29 mouse cellular contexts compared by ENCODE assay signal in the genomic region with DNA sequence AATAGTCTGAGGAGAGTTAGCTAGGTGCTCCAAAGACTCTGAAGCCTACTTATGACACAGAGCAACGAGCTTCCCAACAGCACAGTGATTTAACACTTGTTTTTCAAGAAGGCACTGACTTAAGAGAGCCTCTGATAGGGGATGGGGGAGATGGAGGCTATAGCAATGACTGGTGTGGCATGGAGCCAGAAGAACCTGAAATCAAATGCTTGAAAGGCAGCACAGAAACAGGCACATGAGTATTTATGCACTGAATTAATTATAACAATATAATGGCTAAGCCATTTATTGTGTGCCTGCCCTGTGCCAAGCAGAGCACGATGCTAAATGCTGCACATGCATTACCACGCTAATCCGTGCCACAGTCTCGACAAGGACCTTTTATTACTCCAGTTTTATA.
A peak's percentile ranks its signal among the peaks of the same experiment; 100 is the strongest.
DNase-seq lines count a peak whose midpoint lies in the region; ATAC-seq and TF ChIP-seq lines count a peak whose summit lies in the region.
"Had no signal": no experiment of that assay in that cellular context is flagged by ENCODE, and none has a peak within 500 bp of the region (broad histone marks: within the 10 kb centered on the region; RNA-seq: fewer than 3 reads in every experiment).

No protein-coding gene starts in this region.

- H3K4me1 ChIP-seq in forebrain, embryonic 13.5 days, result peaks cover 9% of the 10 kb centered on the region
- no peaks in the 10 kb centered on the region for H3K4me1 ChIP-seq in forebrain, postnatal 0 days (ENCODE audit: insufficient read depth)
- no peaks in the 10 kb centered on the region for H3K4me1 ChIP-seq in hindbrain, embryonic 14.5 days (replicated peaks; ENCODE audit: control insufficient read depth, insufficient read depth, low read length)
- H3K4me1 ChIP-seq in hindbrain, embryonic 13.5 days (replicated peaks), result peaks cover 6% of the 10 kb centered on the region
- 0 out of 2 replicates have a peak, but pooled peaks cover 4% of the 10 kb centered on the region for H3K4me1 ChIP-seq in midbrain, embryonic 14.5 days (ENCODE audit: control insufficient read depth, insufficient read depth, low read length)
- no peaks in the 10 kb centered on the region for H3K4me1 ChIP-seq in midbrain, embryonic 11.5 days (ENCODE audit: control insufficient read depth, insufficient read depth, low read length)
- H3K4me1 ChIP-seq in kidney, adult 2 months (ENCODE audit: control insufficient read depth, insufficient read depth, low read length), result no peaks in the 10 kb centered on the region
- H3K4me1 ChIP-seq: embryonic facial prominence, embryonic 13.5 days had no signal

- no peak overlapping the region for H3K27ac ChIP-seq in forebrain, embryonic 13.5 days
- no peak overlapping the region for H3K27ac ChIP-seq in forebrain, postnatal 0 days (ENCODE audit: low read depth, low read length)
- H3K27ac ChIP-seq in hindbrain, embryonic 14.5 days, result no peak overlapping the region
- no peak overlapping the region for H3K27ac ChIP-seq in hindbrain, embryonic 13.5 days
- H3K27ac ChIP-seq in midbrain, embryonic 14.5 days (replicated peaks; ENCODE audit: low read depth, low read length), result no peak overlapping the region
- H3K27ac ChIP-seq in midbrain, embryonic 11.5 days (ENCODE audit: low read depth, low read length), result no peak overlapping the region
- H3K27ac ChIP-seq in kidney, adult 2 months (ENCODE audit: insufficient read depth, low read depth, low read length), result no peak overlapping the region
- H3K27ac ChIP-seq: embryonic facial prominence, embryonic 13.5 days; layer of hippocampus, adult 2 months; liver, embryonic 14.5 days; macrophage; stomach, postnatal 0 days had no signal

- ATAC-seq in forebrain, embryonic 13.5 days, result peak; percentile 53
- no peak for ATAC-seq in forebrain, postnatal 0 days
- peak; percentile 34; the same call in 1 of the 2 replicates for ATAC-seq in hindbrain, embryonic 14.5 days (ENCODE audit: low FRiP score)
- no peak for ATAC-seq in hindbrain, embryonic 13.5 days (ENCODE audit: low FRiP score)
- peak; percentile 74 for ATAC-seq in midbrain, embryonic 14.5 days (ENCODE audit: low FRiP score, low TSS enrichment)
- no peak for ATAC-seq in midbrain, embryonic 11.5 days (ENCODE audit: low FRiP score)
- ATAC-seq: hindbrain, embryonic 16.5 days had no signal

- no peak for TF ChIP-seq CTCF in forebrain, postnatal 0 days (IDR thresholded peaks at IDR 0.05; ENCODE audit: low read depth)
- no peak for TF ChIP-seq CTCF in kidney, adult 2 months (conservative IDR thresholded peaks at IDR 0.05; ENCODE audit: insufficient read depth, insufficient read length, low read depth, low read length)

- WGBS in forebrain, embryonic 13.5 days, result 27% methylated on average over 5 of the region's 5 CpGs
- 12% methylated on average over 5 of the region's 5 CpGs for WGBS in forebrain, postnatal 0 days
- 43% methylated on average over 5 of the region's 5 CpGs for WGBS in hindbrain, embryonic 14.5 days
- WGBS in hindbrain, embryonic 13.5 days, result 52% methylated on average over 5 of the region's 5 CpGs
- 23% methylated on average over 5 of the region's 5 CpGs for WGBS in midbrain, embryonic 14.5 days
- 64% methylated on average over 5 of the region's 5 CpGs for WGBS in midbrain, embryonic 11.5 days
- 27% methylated on average over 5 of the region's 5 CpGs for WGBS in kidney, adult 2 months

- H3K27me3 ChIP-seq in forebrain, embryonic 13.5 days, result no peaks in the 10 kb centered on the region
- H3K27me3 ChIP-seq in forebrain, postnatal 0 days (ENCODE audit: insufficient read depth, low read length), result no peaks in the 10 kb centered on the region
- no peaks in the 10 kb centered on the region for H3K27me3 ChIP-seq in hindbrain, embryonic 14.5 days (ENCODE audit: control insufficient read depth, insufficient read depth, low read length)
- no peaks in the 10 kb centered on the region for H3K27me3 ChIP-seq in hindbrain, embryonic 13.5 days
- H3K27me3 ChIP-seq in midbrain, embryonic 14.5 days (ENCODE audit: control insufficient read depth, insufficient read depth, low read length), result no peaks in the 10 kb centered on the region
- H3K27me3 ChIP-seq in midbrain, embryonic 11.5 days (ENCODE audit: control insufficient read depth, insufficient read depth, low read length), result no peaks in the 10 kb centered on the region
- no peaks in the 10 kb centered on the region for H3K27me3 ChIP-seq in kidney, adult 2 months (replicated peaks; ENCODE audit: control insufficient read depth, insufficient read depth, low read length)
- H3K27me3 ChIP-seq: embryonic facial prominence, embryonic 13.5 days had no signal

- no peak overlapping the region for H3K4me2 ChIP-seq in forebrain, embryonic 13.5 days
- no peak overlapping the region for H3K4me2 ChIP-seq in forebrain, postnatal 0 days (ENCODE audit: low read depth)
- H3K4me2 ChIP-seq in hindbrain, embryonic 14.5 days (replicated peaks), result no peak overlapping the region
- H3K4me2 ChIP-seq in hindbrain, embryonic 13.5 days, result no peak overlapping the region
- H3K4me2 ChIP-seq in midbrain, embryonic 14.5 days (ENCODE audit: low read length), result no peak overlapping the region
- H3K4me2 ChIP-seq in midbrain, embryonic 11.5 days, result no peak overlapping the region
- H3K4me2 ChIP-seq: embryonic facial prominence, embryonic 13.5 days; heart, embryonic 11.5 days had no signal

- no peak for TF ChIP-seq POLR2A in kidney, adult 2 months (IDR thresholded peaks at IDR 0.05; ENCODE audit: low read depth, low read length)

- no peak for DNase-seq in forebrain, postnatal 0 days
- no peak for DNase-seq in hindbrain, embryonic 14.5 days (ENCODE audit: low spot score)
- peak; percentile 44 for DNase-seq in midbrain, embryonic 14.5 days
- DNase-seq in midbrain, embryonic 11.5 days (ENCODE audit: low spot score, missing footprints), result no peak
- no peak for DNase-seq in left cerebral cortex, adult 11 months (ENCODE audit: low spot score)
- DNase-seq in kidney, adult 2 months, result no peak
- DNase-seq: adrenal gland, postnatal 14 days; cerebellum, adult 11-12 months; gastrocnemius, postnatal 10 days; heart, postnatal 36 days; kidney, adult 18-20 months; kidney, postnatal 36 days; left cerebral cortex, postnatal 4 days; liver; lung, adult 2 months; lung, postnatal 10 days; right cerebral cortex, postnatal 4 days; thymus, adult 18-20 months; thymus, postnatal 36 days had no signal

- H3K9ac ChIP-seq in forebrain, embryonic 13.5 days, result no peak overlapping the region
- no peak overlapping the region for H3K9ac ChIP-seq in forebrain, postnatal 0 days
- no peak overlapping the region for H3K9ac ChIP-seq in hindbrain, embryonic 14.5 days
- H3K9ac ChIP-seq in hindbrain, embryonic 13.5 days, result no peak overlapping the region
- no peak overlapping the region for H3K9ac ChIP-seq in midbrain, embryonic 14.5 days (replicated peaks; ENCODE audit: low read length)
- no peak overlapping the region for H3K9ac ChIP-seq in midbrain, embryonic 11.5 days (ENCODE audit: low read length)
- H3K9ac ChIP-seq: embryonic facial prominence, embryonic 13.5 days; liver, embryonic 14.5 days had no signal

- H3K9me3 ChIP-seq in forebrain, embryonic 13.5 days (replicated peaks), result no peaks in the 10 kb centered on the region
- H3K9me3 ChIP-seq in forebrain, postnatal 0 days (ENCODE audit: low read length), result no peaks in the 10 kb centered on the region
- no peaks in the 10 kb centered on the region for H3K9me3 ChIP-seq in hindbrain, embryonic 14.5 days (ENCODE audit: control insufficient read depth, low read length)
- no peaks in the 10 kb centered on the region for H3K9me3 ChIP-seq in hindbrain, embryonic 13.5 days
- no peaks in the 10 kb centered on the region for H3K9me3 ChIP-seq in midbrain, embryonic 14.5 days (ENCODE audit: control insufficient read depth, low read length)
- no peaks in the 10 kb centered on the region for H3K9me3 ChIP-seq in midbrain, embryonic 11.5 days (ENCODE audit: control insufficient read depth, low read length)
- H3K9me3 ChIP-seq: embryonic facial prominence, embryonic 13.5 days; G1E had no signal

- no peaks in the 10 kb centered on the region for H3K36me3 ChIP-seq in forebrain, embryonic 13.5 days (ENCODE audit: poor library complexity, severe bottlenecking)
- no peaks in the 10 kb centered on the region for H3K36me3 ChIP-seq in forebrain, postnatal 0 days (ENCODE audit: insufficient read depth)
- H3K36me3 ChIP-seq in hindbrain, embryonic 14.5 days (replicated peaks; ENCODE audit: control insufficient read depth, insufficient read depth), result no peaks in the 10 kb centered on the region
- no peaks in the 10 kb centered on the region for H3K36me3 ChIP-seq in hindbrain, embryonic 13.5 days
- H3K36me3 ChIP-seq in midbrain, embryonic 14.5 days (ENCODE audit: control insufficient read depth, insufficient read depth, low read length), result no peaks in the 10 kb centered on the region
- H3K36me3 ChIP-seq in midbrain, embryonic 11.5 days (ENCODE audit: control insufficient read depth, insufficient read depth, low read length), result no peaks in the 10 kb centered on the region
- H3K36me3 ChIP-seq in kidney, adult 2 months (ENCODE audit: control insufficient read depth, insufficient read depth, low read length), result no peaks in the 10 kb centered on the region
- H3K36me3 ChIP-seq: embryonic facial prominence, embryonic 13.5 days; G1E had no signal

- H3K4me3 ChIP-seq in forebrain, embryonic 13.5 days, result no peak overlapping the region
- no peak overlapping the region for H3K4me3 ChIP-seq in forebrain, postnatal 0 days (ENCODE audit: low read depth, low read length)
- no peak overlapping the region for H3K4me3 ChIP-seq in hindbrain, embryonic 14.5 days (replicated peaks; ENCODE audit: low read length)
- no peak overlapping the region for H3K4me3 ChIP-seq in hindbrain, embryonic 13.5 days
- H3K4me3 ChIP-seq in midbrain, embryonic 14.5 days (replicated peaks; ENCODE audit: low read depth, low read length), result no peak overlapping the region
- no peak overlapping the region for H3K4me3 ChIP-seq in midbrain, embryonic 11.5 days (ENCODE audit: low read depth, low read length)
- H3K4me3 ChIP-seq in kidney, adult 2 months (ENCODE audit: insufficient read depth, low read depth, low read length), result no peak overlapping the region
- H3K4me3 ChIP-seq: embryonic facial prominence, embryonic 13.5 days; layer of hippocampus, adult 2 months had no signal

Comparison
In these comparisons a context has a peak if more than half of its experiments do, and no peak if none do; other contexts are left out.
1. ATAC-seq: peak in forebrain, embryonic 13.5 days (single experiment), hindbrain, embryonic 14.5 days (single experiment) and midbrain, embryonic 14.5 days (single experiment); none in forebrain, postnatal 0 days (single experiment), hindbrain, embryonic 13.5 days (single experiment) and midbrain, embryonic 11.5 days (single experiment).